Mouse (Mus musculus): ENCODE results near the gene Ndst2.

- TF ChIP-seq POLR2A (IDR thresholded peaks at IDR 0.05; ENCODE audit: low read depth, low read length) (no peak), CTCF (conservative IDR thresholded peaks at IDR 0.05; ENCODE audit: insufficient read depth, insufficient read length, low read depth, low read length) (no peak)
These were observed 15.2 kb upstream of the Ndst2 start for GRCm38 (mm10) chr14:20749494-20750051.

Data from kidney, adult 2 months (tissue).